Mouse (Mus musculus): ENCODE measurements around the gene Gm8773.

Gm8773 gene

GRCm38 (mm10) chr5:5573749-5574317, at the start of gene Gm8773:
Gene Gm8773 (plus strand): TSS chr5:5573799.
- peak; percentile 13 for DNase-seq (ENCODE audit: low spot score)

GRCm38 (mm10) chr5:5533656-5534420, 39.8 kb upstream of the Gm8773 start:
- DNase-seq (ENCODE audit: low spot score) = no peak

GRCm38 (mm10) chr5:5536131-5536530, 37.5 kb upstream of the Gm8773 start:
- no peak for DNase-seq (ENCODE audit: low spot score)

GRCm38 (mm10) chr5:5539771-5540170, 33.8 kb upstream of the Gm8773 start:
- DNase-seq (ENCODE audit: low spot score) = no peak

GRCm38 (mm10) chr5:5540385-5540784, 33.2 kb upstream of the Gm8773 start:
- DNase-seq (ENCODE audit: low spot score) = no peak

- DNase-seq (ENCODE audit: low spot score) = no peak
Observed at GRCm38 (mm10) chr5:5551110-5551509, 22.5 kb upstream of the Gm8773 start.

- DNase-seq (ENCODE audit: low spot score) = peak; percentile 94
Observed at GRCm38 (mm10) chr5:5559079-5559740, 14.4 kb upstream of the Gm8773 start, which contains the start of gene Gtpbp10. Gene Gtpbp10 (minus strand): TSS chr5:5559538.

GRCm38 (mm10) chr5:5559798-5560197, 13.8 kb upstream of the Gm8773 start:
- DNase-seq (ENCODE audit: low spot score) = no peak

- no peak for DNase-seq (ENCODE audit: low spot score)
Observed at GRCm38 (mm10) chr5:5561041-5561706, 12.4 kb upstream of the Gm8773 start.

- no peak for DNase-seq (ENCODE audit: low spot score)
Observed at GRCm38 (mm10) chr5:5562435-5562834, 11.2 kb upstream of the Gm8773 start.

- DNase-seq (ENCODE audit: low spot score) = no peak
Observed at GRCm38 (mm10) chr5:5587686-5588085, 14.1 kb downstream of the Gm8773 start.

- no peak for DNase-seq (ENCODE audit: low spot score)
Observed at GRCm38 (mm10) chr5:5610540-5610939, 36.9 kb downstream of the Gm8773 start.

GRCm38 (mm10) chr5:5618329-5618728, 44.7 kb downstream of the Gm8773 start:
- no peak for DNase-seq (ENCODE audit: low spot score)

- no peak for DNase-seq (ENCODE audit: low spot score)
Observed at GRCm38 (mm10) chr5:5625491-5625890, 51.9 kb downstream of the Gm8773 start.
